Mouse (Mus musculus) liver, adult 2 months (tissue): ENCODE measurements around the gene Ube2v1. TPM values are rescaled to one million over a fixed set of nuclear protein-coding genes. Genes with fewer than 3 reads are reported as not detected.
A peak's percentile ranks its signal among the peaks of the same experiment; 100 is the strongest.

Experiments
- DNase-seq: peaks from one replicate; pipeline ENCODE4 v3.0.0-alpha.2; 2011; ENCODE audit warnings: low read depth, low spot score; ENCODE audit errors: extremely low read depth
- H3K27ac ChIP-seq: fragments of 200-500 bp; replicated peaks from 2 replicates; pipeline ENCODE4 v1.5.1; 2012; ENCODE audit warnings: low read depth, mild to moderate bottlenecking, control low read depth, inconsistent platforms, low read length; ENCODE audit not compliant: insufficient read depth
- H3K27me3 ChIP-seq: fragments of 200-500 bp; 2 replicates; pipeline ENCODE4 v1.6.1; 2012; ENCODE audit warnings: mild to moderate bottlenecking, moderate library complexity, low read length, inconsistent platforms; ENCODE audit not compliant: control insufficient read depth, insufficient read depth
- H3K36me3 ChIP-seq: fragments of 200-500 bp; 2 replicates; pipeline ENCODE4 v1.6.1; 2012; ENCODE audit warnings: low read length, inconsistent platforms; ENCODE audit not compliant: control insufficient read depth, insufficient read depth
- H3K4me1 ChIP-seq: fragments of 200-500 bp; 2 replicates; pipeline ENCODE4 v1.6.1; 2011; ENCODE audit warnings: low read length; ENCODE audit not compliant: control insufficient read depth, insufficient read depth
- H3K4me3 ChIP-seq: fragments of 200-500 bp; 2 replicates; pipeline ENCODE4 v1.5.1; 2011; ENCODE audit warnings: low read depth, mild to moderate bottlenecking, control low read depth, low read length, moderate library complexity; ENCODE audit not compliant: insufficient read depth
- H3K79me2 ChIP-seq: fragments of 200-500 bp; 2 replicates; pipeline ENCODE4 v1.6.1; 2012; ENCODE audit warnings: inconsistent platforms, mild to moderate bottlenecking, low read length, moderate library complexity; ENCODE audit not compliant: control insufficient read depth, insufficient read depth
- H3K9ac ChIP-seq: fragments of 200-500 bp; 2 replicates; pipeline ENCODE4 v1.6.1; 2012; ENCODE audit warnings: low read depth, mild to moderate bottlenecking, control low read depth, inconsistent platforms, low read length
- CTCF ChIP-seq: fragments of 200-500 bp; IDR thresholded peaks from 2 replicates; pipeline ENCODE4 v1.5.1; 2011; ENCODE audit warnings: low read depth, low read length, control low read depth
- POLR2A ChIP-seq: fragments of 200-500 bp; IDR thresholded peaks from 2 replicates; pipeline ENCODE4 v1.6.1; 2011; ENCODE audit warnings: low read length, control low read depth; ENCODE audit not compliant: insufficient read depth; ENCODE audit errors: extremely low read depth
- WGBS: fragments of 180-500 bp; shearing (Covaris S2); methylation state at CpG from one replicate; pipeline ENCODE4 v1.1.7; 2018; 5-methylcytosine and 5-hydroxymethylcytosine counted together
- polyA plus RNA-seq: library from polyadenylated mRNA; depleted of rRNA; stranded (reverse); fragments of >200 nt; gene quantifications from 2 replicates; pipeline ENCODE4 v1.2.3, GENCODE M21; 2012; rRNA removed
- total RNA-seq: library from RNA; depleted of rRNA; stranded (reverse); fragments of >200 nt; gene quantifications from 2 replicates; pipeline ENCODE4 v1.2.3, GENCODE M21; 2014; rRNA removed

Ube2v1 gene
- 26.2 and 34.5 TPM in 2 replicates for total RNA-seq
- 69.9 and 75.2 TPM in 2 replicates for polyA plus RNA-seq

DNA sequence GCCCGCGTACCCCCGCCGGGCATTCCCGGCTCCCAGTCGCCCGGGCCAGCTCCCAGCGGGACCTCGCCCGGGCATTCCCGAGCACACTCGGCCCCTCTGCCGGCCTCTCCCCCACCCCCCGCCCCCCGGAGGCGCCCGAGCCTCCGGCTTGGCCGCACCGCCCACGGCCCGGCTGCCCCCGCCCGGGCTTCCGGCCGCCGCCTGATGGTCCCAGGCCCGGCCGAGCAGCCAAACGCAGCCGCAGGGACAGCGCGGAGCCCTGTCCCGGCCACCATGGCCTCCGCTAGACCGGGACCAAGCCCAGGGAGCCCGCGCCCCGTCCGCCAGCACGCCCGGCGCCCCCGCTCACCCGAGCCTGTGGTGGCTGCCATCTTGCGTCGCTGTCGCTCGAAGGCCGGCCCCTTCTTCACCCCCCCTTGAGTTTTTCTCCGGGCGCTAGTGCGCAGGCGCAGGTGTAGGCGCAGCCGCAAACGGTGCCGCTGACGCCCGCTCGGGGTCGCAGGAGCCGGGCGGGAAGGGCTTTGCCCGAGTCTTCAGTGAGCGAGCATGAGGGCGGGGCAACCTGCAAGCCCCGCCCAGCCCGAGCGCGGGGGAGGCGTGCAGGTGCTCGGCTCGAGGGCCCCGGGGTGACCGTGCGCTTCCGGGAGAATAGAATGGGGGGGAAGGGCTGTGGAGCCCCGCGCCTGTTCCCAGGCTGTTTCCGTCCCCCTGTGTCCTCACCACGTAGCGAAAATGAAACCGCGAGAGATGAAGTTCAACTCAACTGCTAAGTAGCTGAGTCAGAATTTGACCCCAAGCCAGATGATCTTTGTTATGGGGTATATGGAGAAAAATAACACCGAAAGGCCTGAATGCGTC, at the start of gene Ube2v1:
Gene Ube2v1 (minus strand): TSS at position 505 of the 858 bp plus-strand sequence.
- Histone ChIP-seq H3K79me2 (peaks cover 40% of the 10 kb centered on the region), H3K4me1 (peaks cover 37% of the 10 kb centered on the region), H3K9ac (peak within 1 kb of the TSS; percentile 97), H3K36me3 (no peaks in the 10 kb centered on the region), H3K4me3 (peak within 1 kb of the TSS; percentile 89), H3K27ac (peak within 1 kb of the TSS; percentile 95), H3K27me3 (no peaks in the 10 kb centered on the region)
- TF ChIP-seq CTCF: no peak
- TF ChIP-seq POLR2A: 0 out of 2 replicates have a peak, but pooled peaks have one; percentile 49
- DNase-seq: peak; percentile 86
- WGBS: under 1% methylated on average over 76 of the region's 87 CpGs

DNA sequence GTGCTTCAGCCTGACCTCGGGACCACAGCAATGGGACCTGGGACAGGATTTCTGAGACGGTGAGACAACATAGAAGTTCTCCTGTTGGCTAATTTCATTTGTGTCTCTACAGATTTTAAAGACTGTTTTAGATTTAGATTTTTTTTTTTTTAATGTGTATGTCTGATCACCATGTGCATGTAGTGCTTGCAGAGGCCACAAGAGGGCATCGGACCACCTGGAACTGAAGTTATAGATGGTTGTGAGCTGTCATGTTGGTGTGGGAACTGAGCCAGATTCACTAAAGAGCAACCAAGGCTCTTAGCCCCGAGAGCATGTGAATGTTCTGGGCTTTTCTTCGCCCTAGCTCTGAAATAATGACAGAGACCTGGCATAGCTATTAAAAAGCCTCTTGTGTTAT, 48.8 kb upstream of the Ube2v1 start:
- H3K27me3 ChIP-seq: no peaks in the 10 kb centered on the region
- H3K4me1 ChIP-seq: no peaks in the 10 kb centered on the region
- no peaks in the 10 kb centered on the region for H3K79me2 ChIP-seq
- 56% methylated on average over 5 of the region's 5 CpGs for WGBS
- H3K4me3 ChIP-seq: no peak overlapping the region
- peak; percentile 62 for DNase-seq
- no peaks in the 10 kb centered on the region for H3K36me3 ChIP-seq
- H3K9ac ChIP-seq: no peak overlapping the region
- TF ChIP-seq CTCF: peak; percentile 66; the same call in 1 of the 2 replicates
- TF ChIP-seq POLR2A: no peak
- no peak overlapping the region for H3K27ac ChIP-seq

DNA sequence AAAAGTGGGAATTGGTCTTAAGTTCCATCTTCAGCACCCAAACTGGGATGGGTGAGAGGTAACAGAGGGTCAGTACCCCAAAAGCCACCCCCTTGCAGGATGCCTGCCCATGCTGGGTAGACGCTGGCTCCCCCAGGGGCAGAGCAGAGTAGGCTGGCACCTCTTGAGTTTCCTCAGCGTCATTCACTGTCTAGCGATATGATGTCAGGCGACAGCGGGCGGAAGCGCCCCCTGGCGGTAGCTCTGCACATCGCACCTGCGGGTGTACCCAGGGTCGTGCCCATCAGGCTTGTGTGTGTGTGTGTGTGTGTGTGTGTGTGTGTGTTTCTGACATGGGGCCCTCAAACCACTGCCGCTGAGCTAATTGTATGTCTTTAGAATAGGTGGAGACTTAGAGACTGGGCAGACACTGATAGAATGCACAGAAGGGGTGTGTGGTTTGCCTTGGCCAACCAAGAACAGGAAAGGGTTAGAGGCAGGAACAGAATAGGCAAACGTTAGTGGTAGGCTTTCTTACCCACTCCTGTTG, 48.1 kb upstream of the Ube2v1 start:
- under 1% methylated on average over 13 of the region's 13 CpGs for WGBS

DNA sequence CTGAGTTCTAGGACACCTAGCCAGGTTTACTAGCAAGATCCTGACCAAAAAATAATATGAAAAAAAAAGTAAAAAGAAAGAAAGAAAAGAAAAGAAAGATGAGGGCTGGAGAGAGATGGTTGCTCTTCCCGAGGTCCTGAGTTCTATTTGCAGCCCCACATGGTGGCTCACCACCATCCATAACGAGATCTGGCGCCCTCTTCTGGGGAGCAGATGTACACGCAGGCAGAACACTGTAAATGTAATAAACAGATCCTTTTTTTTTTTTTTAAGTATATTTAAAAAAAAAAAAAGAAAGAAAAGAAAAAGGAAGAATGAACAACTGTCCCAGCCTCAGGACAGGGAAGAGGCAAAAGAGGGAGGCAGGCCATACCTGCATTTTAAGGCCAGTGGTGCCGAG, 46.7 kb upstream of the Ube2v1 start:
- no peaks in the 10 kb centered on the region for H3K4me1 ChIP-seq
- WGBS: 63% methylated on average over 5 of the region's 5 CpGs
- no peak overlapping the region for H3K27ac ChIP-seq
- no peaks in the 10 kb centered on the region for H3K79me2 ChIP-seq
- no peak for DNase-seq
- no peak overlapping the region for H3K9ac ChIP-seq
- no peaks in the 10 kb centered on the region for H3K36me3 ChIP-seq
- no peaks in the 10 kb centered on the region for H3K27me3 ChIP-seq
- TF ChIP-seq POLR2A (no peak), CTCF (peak; percentile 65)
- no peak overlapping the region for H3K4me3 ChIP-seq

More for the DNA sequence above, 48.1 kb upstream of the Ube2v1 start:
- no peaks in the 10 kb centered on the region for H3K4me1 ChIP-seq
- H3K79me2 ChIP-seq: no peaks in the 10 kb centered on the region
- no peak overlapping the region for H3K27ac ChIP-seq
- H3K27me3 ChIP-seq: no peaks in the 10 kb centered on the region
- TF ChIP-seq CTCF: peak; percentile 95
- TF ChIP-seq POLR2A: no peak
- H3K36me3 ChIP-seq: no peaks in the 10 kb centered on the region
- no peak for DNase-seq
- H3K9ac ChIP-seq: no peak overlapping the region
- H3K4me3 ChIP-seq: no peak overlapping the region

DNA sequence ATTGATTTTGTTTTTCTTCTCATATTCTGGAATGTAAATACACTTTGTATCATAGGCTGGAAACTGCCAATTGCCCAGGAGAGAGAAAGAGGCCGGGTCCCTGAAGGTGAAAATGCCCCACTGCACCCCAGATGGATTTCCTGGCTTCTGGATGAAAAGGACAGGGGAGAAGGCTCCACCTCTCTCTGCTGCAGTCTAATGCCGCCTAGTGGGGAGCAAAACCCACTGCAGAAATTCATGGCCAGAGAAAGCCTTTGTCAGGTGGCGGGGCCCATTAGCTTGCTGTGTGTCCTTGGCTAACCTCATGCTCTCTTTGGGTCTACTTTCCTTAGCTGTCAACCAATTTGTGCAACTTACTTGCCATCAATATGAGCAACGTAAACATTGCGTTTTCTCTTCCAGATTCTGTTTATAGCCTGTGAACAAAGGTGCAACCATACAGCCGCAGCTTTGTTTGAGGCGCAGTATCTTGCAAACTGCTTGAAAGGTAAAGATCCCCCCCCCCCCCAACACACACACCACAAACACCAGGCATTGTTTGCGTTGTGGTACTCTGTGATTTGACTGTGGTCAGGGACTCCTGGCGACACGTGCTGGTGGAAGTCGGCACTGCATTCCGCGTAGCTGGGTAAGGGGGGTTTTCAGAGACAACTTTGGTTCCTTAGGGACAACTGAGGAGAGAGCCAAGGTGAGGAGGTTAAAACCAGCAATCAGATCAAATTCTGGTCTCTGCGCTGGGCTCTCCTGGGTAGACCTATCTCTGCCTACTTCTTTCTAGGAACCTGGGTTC, 43.4 kb upstream of the Ube2v1 start:
- 45% methylated on average over 14 of the region's 14 CpGs for WGBS
- H3K79me2 ChIP-seq: no peaks in the 10 kb centered on the region
- no peak overlapping the region for H3K4me3 ChIP-seq
- DNase-seq: no peak
- H3K27me3 ChIP-seq: no peaks in the 10 kb centered on the region
- H3K27ac ChIP-seq: no peak overlapping the region
- peaks cover 8% of the 10 kb centered on the region for H3K4me1 ChIP-seq
- TF ChIP-seq CTCF (peak; percentile 82), POLR2A (no peak)
- no peak overlapping the region for H3K9ac ChIP-seq
- H3K36me3 ChIP-seq: no peaks in the 10 kb centered on the region
